Mouse (Mus musculus) ES-Bruce4 (cell line): ENCODE results near the gene Extl1. TPM values are rescaled to one million over a fixed set of nuclear protein-coding genes. Genes with fewer than 3 reads are reported as not detected.

Source experiments
- H3K27ac ChIP-seq: 2 replicates; pipeline ENCODE4 v1.5.1; 2012; ENCODE audit warnings: low read length, inconsistent platforms; ENCODE audit not compliant: insufficient read depth
- H3K27me3 ChIP-seq: 2 replicates; pipeline ENCODE4 v1.6.1; 2012; ENCODE audit warnings: mild to moderate bottlenecking, low read length, inconsistent platforms; ENCODE audit not compliant: control insufficient read depth, poor library complexity, insufficient read depth, severe bottlenecking
- H3K36me3 ChIP-seq: 2 replicates; pipeline ENCODE4 v1.6.1; 2012; ENCODE audit warnings: inconsistent platforms, mild to moderate bottlenecking, low read length, moderate library complexity; ENCODE audit not compliant: control insufficient read depth, poor library complexity, insufficient read depth, severe bottlenecking
- H3K4me1 ChIP-seq: one replicate; pipeline ENCODE4 v1.8.1; 2011; ENCODE audit warnings: low read length; ENCODE audit not compliant: control insufficient read depth, insufficient read depth
- H3K4me3 ChIP-seq: 2 replicates; pipeline ENCODE4 v1.5.1; 2011; ENCODE audit warnings: low read depth, mild to moderate bottlenecking, low read length
- H3K9ac ChIP-seq: 2 replicates; pipeline ENCODE4 v1.6.1; 2012; ENCODE audit warnings: low read depth, mild to moderate bottlenecking, inconsistent platforms; ENCODE audit not compliant: poor library complexity, severe bottlenecking
- H3K9me3 ChIP-seq: replicated peaks from 2 replicates; pipeline ENCODE4 v1.6.1; 2012; ENCODE audit warnings: mild to moderate bottlenecking, low read length, inconsistent platforms; ENCODE audit not compliant: control insufficient read depth, poor library complexity, insufficient read depth, severe bottlenecking
- CTCF ChIP-seq: IDR thresholded peaks from one replicate; pipeline ENCODE4 v1.8.1; 2011; ENCODE audit warnings: low read depth, low read length
- EP300 ChIP-seq: IDR thresholded peaks from 2 replicates; pipeline ENCODE4 v1.6.1; 2011; ENCODE audit warnings: low read depth, low read length; ENCODE audit not compliant: insufficient read depth
- POLR2A ChIP-seq: IDR thresholded peaks from one replicate; pipeline ENCODE4 v1.8.1; 2011; ENCODE audit warnings: low read length; ENCODE audit not compliant: insufficient read depth
- polyA plus RNA-seq: library from polyadenylated mRNA; stranded (reverse); fragments of >200 nt; gene quantifications from 2 replicates; pipeline ENCODE4 v1.2.4, GENCODE M21; 2011; ENCODE audit warnings: low read depth; ENCODE audit not compliant: missing spikeins, insufficient read depth, insufficient read length

Extl1 gene
- polyA plus RNA-seq, 1 experiment: 3.9 TPM

DNA sequence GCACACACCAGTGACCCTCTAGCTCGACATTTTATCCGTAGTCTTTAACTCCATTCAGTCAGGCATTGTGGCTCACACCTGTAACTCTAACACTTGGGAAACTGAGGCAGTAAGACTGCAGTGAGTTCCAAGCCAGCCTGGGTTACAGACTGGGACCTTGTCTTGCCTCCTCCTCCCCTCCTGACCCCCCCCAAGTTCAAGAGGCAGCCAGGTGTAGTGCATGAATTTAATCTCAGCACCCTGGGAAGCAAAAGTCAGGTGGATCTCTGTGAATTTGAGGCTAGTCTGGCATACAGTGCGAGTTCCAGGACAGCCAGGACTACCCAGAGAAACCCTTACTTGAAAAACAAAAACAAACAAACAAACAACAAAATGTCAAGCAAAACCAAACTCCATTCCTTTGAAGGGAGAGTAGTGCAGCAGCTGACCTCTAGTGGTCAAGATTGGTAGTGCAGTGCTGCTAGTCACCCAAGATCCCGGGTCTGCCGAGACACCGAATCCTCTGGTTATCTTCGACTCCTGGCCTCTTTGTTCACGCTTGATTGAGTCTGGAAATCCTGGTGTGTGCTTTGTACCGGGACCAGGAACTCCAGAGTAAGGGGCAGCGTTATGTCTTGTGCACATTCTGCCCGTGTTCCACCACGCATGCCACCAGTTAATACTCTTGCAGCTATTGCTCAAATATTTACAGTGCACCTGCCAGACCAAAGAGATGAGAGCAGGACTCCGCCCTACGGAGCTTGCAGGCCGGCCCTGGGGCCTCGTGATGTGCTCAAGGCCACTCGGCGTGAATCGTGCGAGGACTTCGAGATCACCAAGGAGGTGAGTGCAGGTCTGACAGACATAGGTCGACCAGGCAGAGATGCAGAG is 26.8 kb downstream of the Extl1 start:
- H3K27me3 ChIP-seq: no peaks in the 10 kb centered on the region
- H3K4me1 ChIP-seq: peaks cover 6% of the 10 kb centered on the region
- H3K27ac ChIP-seq: no peak overlapping the region
- no peaks in the 10 kb centered on the region for H3K36me3 ChIP-seq
- no peak overlapping the region for H3K4me3 ChIP-seq
- H3K9me3 ChIP-seq: no peaks in the 10 kb centered on the region
- TF ChIP-seq EP300: no peak
- TF ChIP-seq CTCF: peak; percentile 84
- no peak overlapping the region for H3K9ac ChIP-seq

DNA sequence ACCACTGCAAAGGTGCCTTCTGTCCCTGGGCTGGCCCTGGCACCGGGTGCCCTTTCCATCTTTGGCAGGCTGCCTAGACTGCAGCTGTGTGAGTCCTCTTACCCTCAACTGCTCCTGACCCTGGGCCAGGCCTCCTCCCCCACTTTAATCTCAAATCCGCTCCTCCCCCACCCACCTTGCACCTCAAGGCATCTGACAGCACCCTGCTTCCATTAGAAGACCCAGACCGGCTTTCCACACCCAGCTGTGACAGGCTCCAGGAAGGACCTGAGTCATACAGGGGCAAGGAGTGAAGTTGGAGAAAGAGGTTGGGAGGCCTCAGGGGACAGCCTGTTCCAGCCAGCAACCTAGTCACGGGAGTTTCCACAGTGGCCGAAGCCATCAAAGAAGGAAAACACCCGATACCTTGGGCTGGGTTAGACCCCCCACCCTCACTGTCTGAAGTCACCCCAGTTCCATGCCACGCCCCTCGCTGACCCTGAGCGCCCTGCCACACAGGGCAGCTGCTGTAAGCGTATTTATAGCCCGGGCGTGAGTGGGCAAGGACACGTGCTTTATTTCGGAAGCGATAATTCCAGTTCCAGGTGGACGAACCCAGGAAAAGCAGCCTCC is 27.7 kb downstream of the Extl1 start:
- Histone ChIP-seq H3K4me3 (no peak overlapping the region), H3K9me3 (no peaks in the 10 kb centered on the region), H3K9ac (no peak overlapping the region), H3K4me1 (peaks cover 11% of the 10 kb centered on the region), H3K27ac (no peak overlapping the region), H3K27me3 (no peaks in the 10 kb centered on the region), H3K36me3 (no peaks in the 10 kb centered on the region)
- TF ChIP-seq CTCF (no peak), EP300 (no peak), POLR2A (no peak)

- Histone ChIP-seq H3K27me3 (no peaks in the 10 kb centered on the region), H3K36me3 (no peaks in the 10 kb centered on the region), H3K27ac (no peak overlapping the region), H3K9ac (no peak overlapping the region), H3K4me1 (peaks cover 13% of the 10 kb centered on the region), H3K9me3 (no peaks in the 10 kb centered on the region), H3K4me3 (no peak overlapping the region)
- no peak for TF ChIP-seq CTCF
- TF ChIP-seq EP300: no peak
- TF ChIP-seq POLR2A: no peak
Measured at GRCm38 (mm10) chr4:134353527-134354409, 29.9 kb downstream of the Extl1 start.

DNA sequence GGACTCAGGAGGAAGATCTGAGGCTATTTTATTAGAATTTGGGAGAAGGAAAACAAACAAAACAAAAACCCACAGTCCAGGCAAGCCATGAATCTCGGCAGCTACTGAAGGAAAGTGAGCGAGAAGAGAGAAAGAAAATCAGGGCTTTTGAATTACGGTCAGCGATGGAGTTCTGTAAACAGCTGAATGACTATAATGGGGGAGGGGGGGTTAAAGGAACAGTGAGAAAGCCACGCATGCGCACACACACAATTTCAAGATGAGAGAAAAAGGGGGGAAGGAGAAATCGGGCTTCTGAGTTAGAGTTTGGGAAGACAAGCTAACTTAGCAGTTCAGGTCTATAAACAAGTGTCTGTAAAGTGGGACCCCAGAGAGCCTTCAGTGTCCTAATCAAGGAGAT is 30.7 kb downstream of the Extl1 start:
- no peak overlapping the region for H3K27ac ChIP-seq
- H3K36me3 ChIP-seq: no peaks in the 10 kb centered on the region
- TF ChIP-seq POLR2A (no peak), CTCF (no peak), EP300 (no peak)
- no peak overlapping the region for H3K9ac ChIP-seq
- H3K4me3 ChIP-seq: no peak overlapping the region
- H3K27me3 ChIP-seq: no peaks in the 10 kb centered on the region
- H3K9me3 ChIP-seq: no peaks in the 10 kb centered on the region
- peaks cover 13% of the 10 kb centered on the region for H3K4me1 ChIP-seq

- Histone ChIP-seq H3K9me3 (no peaks in the 10 kb centered on the region), H3K4me3 (no peak overlapping the region), H3K27ac (no peak overlapping the region), H3K27me3 (no peaks in the 10 kb centered on the region), H3K9ac (no peak overlapping the region), H3K4me1 (peaks cover 9% of the 10 kb centered on the region), H3K36me3 (no peaks in the 10 kb centered on the region)
- no peak for TF ChIP-seq CTCF
- no peak for TF ChIP-seq EP300
- no peak for TF ChIP-seq POLR2A
Measured at GRCm38 (mm10) chr4:134352261-134352707, 31.4 kb downstream of the Extl1 start.
